Mouse (Mus musculus) lung, postnatal 0 days (tissue): ENCODE results near the gene Bcor.

ENCODE experiments used
- CTCF ChIP-seq: IDR thresholded peaks from 2 replicates; pipeline ENCODE4 v1.5.1; 2016; ENCODE audit warnings: antibody characterized with exemption, mild to moderate bottlenecking
- EP300 ChIP-seq: IDR thresholded peaks from 2 replicates; pipeline ENCODE4 v1.6.1; 2016; ENCODE audit warnings: antibody characterized with exemption, mild to moderate bottlenecking, control low read depth

GRCm38 (mm10) chrX:12047223-12047911 is 112.8 kb downstream of the Bcor start:
- TF ChIP-seq CTCF (no peak), EP300 (no peak)
